Mouse (Mus musculus) embryonic stem cell, embryonic (primary cell): ENCODE measurements around the gene Sae1.

Source experiments
- CTCF ChIA-PET, 4 experiments: fragments of 300-600 bp in 2 of 4; fragments of 350-600 bp in 2 of 4; sonication (Branson Sonifier 250); formaldehyde crosslinking; loops; one replicate each; lab custom pipeline; 2022; ENCODE audit warnings: inconsistent platforms in 2 of 4; lab: Charles Lee
- POLR2A ChIA-PET, 4 experiments: fragments of 300-600 bp in 2 of 4; fragments of 350-600 bp in 2 of 4; sonication (Branson Sonifier 250); formaldehyde crosslinking; loops; one replicate each; lab custom pipeline; 2022; ENCODE audit warnings: antibody characterized with exemption in 4 of 4, inconsistent platforms in 1 of 4; lab: Charles Lee

The Sae1 gene

DNA sequence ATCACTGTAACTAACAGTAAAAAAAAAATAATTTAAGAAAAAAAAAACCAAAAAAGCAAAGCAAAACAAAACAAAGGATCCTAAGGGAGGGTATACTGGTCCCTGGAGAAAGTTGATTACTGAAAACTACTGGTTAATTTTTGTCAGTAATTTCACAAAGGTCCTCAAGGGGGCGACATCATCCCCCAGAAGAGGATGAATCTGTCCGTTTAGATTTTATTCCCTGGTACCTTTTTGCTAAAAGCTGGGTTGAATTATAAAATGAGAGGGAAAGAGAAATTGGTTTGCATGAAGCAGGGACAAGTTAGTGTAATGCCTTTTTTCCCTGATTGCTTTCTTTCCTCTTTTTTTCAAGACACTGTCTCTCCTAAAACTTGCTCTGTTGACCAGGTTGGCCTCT lies 8.3 kb upstream of the Sae1 start:
- ChIA-PET CTCF (interaction anchor here in 3 of 4 experiments (0.7 to 1.4 kb wide), 15 partner anchors 9 to 1623 kb away, joined by 3 to 12 read pairs (median 4); partner anchors contain the start of gene Tmem160 (in 1 of the 3)), POLR2A (interaction anchor here in 2 of 4 experiments (1.0 to 14.8 kb wide), 5 partner anchors 5 to 31 kb away, joined by 3 to 282 read pairs (median 124); partner anchors contain the start of genes Sae1 (in 2 of the 2) and Zc3h4 (in 1 of the 2))

GRCm38 (mm10) chr7:16392923-16393322 lies 5.3 kb upstream of the Sae1 start:
- CTCF ChIA-PET, result interaction anchor here in 3 of 4 experiments (0.6 to 1.9 kb wide), 6 partner anchors 11 to 99 kb away, joined by 3 to 9 read pairs (median 4); no protein-coding TSS in a partner anchor
- POLR2A ChIA-PET, result interaction anchor here in 3 of 4 experiments (0.6 to 14.5 kb wide), 13 partner anchors 8 to 886 kb away, joined by 3 to 124 read pairs (median 4); partner anchors contain the start of gene Zc3h4 (in 3 of the 3)

GRCm38 (mm10) chr7:16389942-16390341 lies 2.3 kb upstream of the Sae1 start:
- ChIA-PET POLR2A (interaction anchor here in 3 of 4 experiments (1.7 to 15.9 kb wide), 5 partner anchors 11 to 25 kb away, joined by 5 to 282 read pairs (median 98); partner anchors contain the start of gene Zc3h4 (in 3 of the 3)), CTCF (interaction anchor here in 1 of 4 experiments (0.7 kb wide), 1 partner anchor 95 kb away, joined by 3 read pairs; no protein-coding TSS in a partner anchor)

GRCm38 (mm10) chr7:16376505-16376904 lies 11.1 kb downstream of the Sae1 start:
- POLR2A ChIA-PET, result interaction anchor here in 3 of 4 experiments (0.6 to 16.7 kb wide), 9 partner anchors 10 to 82 kb away, joined by 3 to 282 read pairs (median 8); partner anchors contain the start of genes Sae1 (in 1 of the 3) and Zc3h4 (in 1 of the 3)
- CTCF ChIA-PET, result interaction anchor here (0.5 to 6.4 kb wide), 13 partner anchors 9 to 466 kb away, joined by 3 to 39 read pairs (median 4); partner anchors contain the start of genes Prkd2 (in 1 of the 4) and Sae1 (in 1 of the 4)

DNA sequence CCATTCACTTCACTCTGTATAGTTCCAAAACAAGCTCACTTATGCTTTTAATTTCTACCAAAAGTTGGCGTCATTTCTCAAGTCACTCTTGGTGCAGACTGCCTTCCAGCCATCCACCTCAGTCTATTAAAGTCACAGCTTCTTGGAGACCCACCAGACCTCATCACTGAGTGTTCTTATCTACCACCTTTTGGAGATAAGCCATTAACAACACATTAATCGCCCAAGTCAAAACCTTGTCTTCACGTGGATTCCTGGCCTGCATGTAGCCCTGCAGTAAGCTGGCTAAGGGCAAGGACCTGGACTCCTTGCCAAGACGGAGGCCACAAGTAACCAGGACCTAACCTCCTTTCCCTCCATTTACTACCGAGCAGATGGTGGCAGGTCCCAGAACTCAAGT lies 12.6 kb downstream of the Sae1 start:
- CTCF ChIA-PET, result interaction anchor here in 3 of 4 experiments (0.7 to 6.4 kb wide), 8 partner anchors 9 to 115 kb away, joined by 3 to 39 read pairs (median 10); no protein-coding TSS in a partner anchor
- POLR2A ChIA-PET, result interaction anchor here in 3 of 4 experiments (0.7 to 16.7 kb wide), 17 partner anchors 8 to 148 kb away, joined by 3 to 236 read pairs (median 7); partner anchors contain the start of gene Sae1 (in 2 of the 3)

DNA sequence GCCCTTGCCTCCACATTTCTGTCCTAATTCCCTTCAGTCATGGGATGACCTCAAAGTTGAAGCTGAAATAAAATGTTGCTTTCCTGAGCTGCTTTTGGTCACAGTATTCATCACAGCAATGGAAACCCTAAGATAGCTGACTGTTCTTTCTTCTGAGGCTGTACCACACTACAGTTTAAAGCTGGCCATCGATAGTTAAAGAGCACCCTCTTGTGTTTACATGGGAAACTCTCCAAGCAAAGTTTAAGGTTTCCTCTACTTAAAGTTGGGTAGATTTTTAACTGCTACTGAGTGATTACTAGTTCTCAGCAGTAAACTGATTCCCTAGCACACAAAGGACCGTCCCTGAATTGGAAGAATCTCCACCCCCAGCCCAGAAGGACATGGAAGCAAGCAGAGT lies 13.9 kb downstream of the Sae1 start:
- POLR2A ChIA-PET, result interaction anchor here in 3 of 4 experiments (0.7 to 16.7 kb wide), 22 partner anchors 7 to 326 kb away, joined by 3 to 236 read pairs (median 6); partner anchors contain the start of genes Sae1 (in 3 of the 3), Bicra (in 1 of the 3) and Zc3h4 (in 1 of the 3)
- CTCF ChIA-PET, result interaction anchor here (0.6 to 6.4 kb wide), 21 partner anchors 8 to 283 kb away, joined by 3 to 39 read pairs (median 4); no protein-coding TSS in a partner anchor

DNA sequence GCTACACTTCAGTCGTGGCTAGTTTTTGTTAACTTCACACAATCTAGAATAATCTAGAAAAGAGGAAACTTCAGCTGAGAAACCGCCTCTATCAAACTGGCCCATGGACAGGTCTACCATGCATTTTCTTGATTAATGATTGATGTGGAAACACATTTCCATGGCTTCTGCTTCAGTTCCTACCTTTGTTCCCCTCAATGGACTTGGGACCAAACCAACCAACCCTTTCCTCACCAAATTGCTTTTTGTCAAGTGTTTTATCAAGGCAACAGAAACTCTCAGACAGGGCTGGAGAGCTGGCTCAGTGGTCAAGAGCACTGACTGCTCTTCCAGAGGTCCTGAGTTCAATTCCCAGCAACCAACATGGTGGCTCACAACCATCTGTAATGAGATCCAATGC lies 17.0 kb downstream of the Sae1 start:
- ChIA-PET POLR2A (interaction anchor here in 2 of 4 experiments (0.5 to 10.5 kb wide), 4 partner anchors 11 to 187 kb away, joined by 3 to 236 read pairs (median 50); partner anchors contain the start of gene Sae1 (in 1 of the 2)), CTCF (interaction anchor here in 1 of 4 experiments (1.7 kb wide), 1 partner anchor 76 kb away, joined by 5 read pairs; no protein-coding TSS in a partner anchor)

- ChIA-PET POLR2A (interaction anchor here in 3 of 4 experiments (0.6 to 8.1 kb wide), 10 partner anchors 9 to 83 kb away, joined by 3 to 236 read pairs (median 8); partner anchors contain the start of gene Sae1 (in 2 of the 3)), CTCF (interaction anchor here in 1 of 4 experiments (0.7 kb wide), 1 partner anchor 13 kb away, joined by 3 read pairs; no protein-coding TSS in a partner anchor)
These were observed 18.8 kb downstream of the Sae1 start for GRCm38 (mm10) chr7:16368835-16369234.

- ChIA-PET POLR2A (interaction anchor here (0.6 to 8.1 kb wide), 25 partner anchors 9 to 324 kb away, joined by 3 to 236 read pairs (median 5); partner anchors contain the start of genes Sae1 (in 3 of the 4) and Zc3h4 (in 1 of the 4)), CTCF (interaction anchor here in 2 of 4 experiments (0.6 to 4.4 kb wide), 4 partner anchors 10 to 106 kb away, joined by 3 to 39 read pairs (median 7); no protein-coding TSS in a partner anchor)
These were observed 20.9 kb downstream of the Sae1 start for GRCm38 (mm10) chr7:16366669-16367068.

DNA sequence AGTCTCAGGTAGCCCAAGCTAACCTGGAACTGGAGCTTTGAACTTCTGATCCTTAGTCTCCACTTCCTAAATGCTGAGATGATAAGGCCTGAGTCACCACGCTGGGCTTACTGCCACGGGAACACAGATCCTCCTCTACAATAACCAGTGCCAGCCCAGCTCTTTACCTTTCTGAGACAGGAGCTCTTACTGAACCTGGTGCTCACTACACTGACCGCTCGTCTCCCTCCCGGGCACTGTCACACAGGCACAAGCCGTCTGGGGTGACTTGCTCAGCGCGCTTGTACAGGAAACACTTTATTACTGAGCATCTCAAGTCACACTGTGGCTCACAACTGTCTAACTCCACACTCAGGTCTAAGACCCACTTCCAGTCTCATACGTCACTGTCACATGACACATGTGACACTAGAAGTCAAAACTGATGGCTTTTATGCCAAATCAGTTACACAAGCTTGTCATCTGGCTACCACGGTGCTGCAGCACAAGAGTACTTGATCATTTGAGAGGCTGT lies 21.4 kb downstream of the Sae1 start:
- ChIA-PET CTCF (interaction anchor here in 2 of 4 experiments (0.8 to 4.4 kb wide), 5 partner anchors 8 to 71 kb away, joined by 3 to 39 read pairs (median 10); no protein-coding TSS in a partner anchor), POLR2A (interaction anchor here (0.6 to 8.1 kb wide), 39 partner anchors 8 to 318 kb away, joined by 3 to 236 read pairs (median 5); partner anchors contain the start of genes Sae1 (in 2 of the 4), Zc3h4 (in 2 of the 4), Bicra (in 1 of the 4) and Ccdc9 (in 1 of the 4))

DNA sequence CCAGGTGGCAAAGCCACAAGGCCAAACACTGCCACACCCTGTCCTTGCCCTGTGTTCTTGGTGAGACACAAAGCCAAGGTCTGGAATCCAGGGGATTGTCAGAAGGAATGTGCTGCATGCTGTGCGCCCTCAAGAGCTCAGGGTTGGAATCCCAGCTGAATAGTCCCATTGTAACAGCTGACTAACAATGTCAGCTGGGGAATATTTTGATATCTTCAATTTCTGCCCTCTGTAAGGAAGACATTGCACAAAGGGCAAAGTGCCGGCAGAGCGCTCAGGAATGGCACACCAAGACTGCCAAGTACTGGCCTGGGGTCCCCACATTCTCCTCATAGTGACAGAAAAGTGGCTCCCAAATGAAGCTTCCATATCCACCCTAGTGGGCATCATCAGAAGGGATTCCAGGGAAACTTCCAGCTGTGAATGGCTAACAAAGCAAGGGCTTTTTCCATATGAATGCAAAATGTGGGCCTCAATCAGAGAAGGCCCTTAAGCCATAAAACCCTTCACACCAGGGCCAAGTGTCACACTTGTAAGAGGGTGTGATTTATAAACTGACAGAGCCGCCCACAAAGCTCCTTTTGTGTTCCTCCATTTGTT lies 22.6 kb downstream of the Sae1 start:
- POLR2A ChIA-PET, result interaction anchor here (0.5 to 8.1 kb wide), 75 partner anchors 8 to 416 kb away, joined by 3 to 236 read pairs (median 5); partner anchors contain the start of genes Sae1 (in 3 of the 4), Ccdc9 (in 2 of the 4), Tmem160 (in 2 of the 4) and Zc3h4 (in 2 of the 4)

GRCm38 (mm10) chr7:16364319-16364718 lies 23.3 kb downstream of the Sae1 start:
- ChIA-PET CTCF (interaction anchor here in 3 of 4 experiments (0.7 to 4.4 kb wide), 9 partner anchors 10 to 70 kb away, joined by 3 to 39 read pairs (median 6); no protein-coding TSS in a partner anchor), POLR2A (interaction anchor here (0.6 to 8.1 kb wide), 42 partner anchors 8 to 433 kb away, joined by 3 to 236 read pairs (median 8); partner anchors contain the start of genes Sae1 (in 3 of the 4), Zc3h4 (in 2 of the 4), Ccdc9 (in 1 of the 4) and Inafm1 (in 1 of the 4))

More for the DNA sequence above, 22.6 kb downstream of the Sae1 start:
- CTCF ChIA-PET, result interaction anchor here (0.6 to 4.4 kb wide), 26 partner anchors 9 to 190 kb away, joined by 3 to 39 read pairs (median 4); partner anchors contain the start of gene Meis3 (in 1 of the 4)

DNA sequence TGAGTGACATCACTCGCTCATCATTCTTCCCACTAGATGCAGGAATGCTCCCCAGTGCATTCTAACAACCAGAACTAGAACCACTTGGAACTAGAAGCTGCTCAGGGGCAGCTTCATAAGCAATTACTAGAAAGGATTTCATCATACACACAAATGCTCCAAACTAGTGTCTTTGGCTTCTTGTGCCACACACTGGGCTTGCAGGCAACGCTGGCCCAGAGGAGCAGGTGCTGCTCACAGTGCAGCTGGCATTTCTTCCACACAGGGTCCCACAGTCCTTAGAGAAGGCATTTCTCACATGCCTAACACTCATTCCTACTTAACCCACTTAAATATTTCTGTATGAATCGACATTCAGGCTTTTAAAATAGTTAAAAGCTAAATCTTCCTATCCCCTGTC lies 30.0 kb downstream of the Sae1 start:
- CTCF ChIA-PET, result interaction anchor here in 2 of 4 experiments (0.6 to 1.7 kb wide), 2 partner anchors 16 to 63 kb away, joined by 3 to 4 read pairs; no protein-coding TSS in a partner anchor
- POLR2A ChIA-PET, result interaction anchor here in 3 of 4 experiments (0.5 to 4.3 kb wide), 13 partner anchors 7 to 399 kb away, joined by 3 to 23 read pairs (median 4); partner anchors contain the start of genes Ccdc9 (in 1 of the 3) and Sae1 (in 1 of the 3)

DNA sequence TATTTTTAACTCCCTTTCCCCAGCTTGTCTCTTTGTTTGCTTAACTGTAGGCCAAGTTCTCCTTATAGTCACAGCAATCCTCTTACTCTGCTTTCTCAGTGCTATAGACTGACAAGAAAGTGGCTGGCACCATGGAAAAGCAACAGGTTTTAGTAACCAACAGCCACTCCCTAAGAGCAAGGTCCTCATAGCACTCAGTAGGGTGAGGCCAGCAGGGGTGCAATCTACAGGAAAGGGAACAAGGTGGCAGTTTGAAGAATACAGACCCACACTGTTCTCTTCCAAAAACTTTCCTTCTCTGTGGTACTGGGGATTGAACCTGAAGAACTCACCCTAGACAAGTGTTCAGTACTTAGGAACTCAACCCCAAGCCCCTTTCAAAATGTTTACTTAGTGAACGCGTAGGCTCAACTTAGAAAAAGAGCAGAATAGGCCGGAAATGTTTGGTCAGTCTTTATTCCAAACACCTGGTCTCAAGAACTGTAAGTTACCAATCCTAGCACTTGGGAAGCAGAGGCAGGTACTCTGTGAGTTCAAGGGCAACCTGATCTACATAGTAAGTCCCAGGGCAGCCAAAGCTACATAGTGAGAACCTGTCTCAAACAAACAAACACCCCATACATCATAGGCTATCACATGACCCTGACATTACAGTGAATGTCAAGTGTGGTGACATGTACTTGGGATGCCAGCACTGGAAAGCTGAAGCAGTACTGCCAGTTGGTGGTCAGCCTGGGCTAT lies 31.6 kb downstream of the Sae1 start:
- ChIA-PET CTCF (interaction anchor here in 2 of 4 experiments (1.2 to 2.0 kb wide), 4 partner anchors 18 to 30 kb away, joined by 3 to 6 read pairs (median 4); no protein-coding TSS in a partner anchor), POLR2A (interaction anchor here in 3 of 4 experiments (0.6 to 4.3 kb wide), 19 partner anchors 8 to 408 kb away, joined by 3 to 38 read pairs (median 4); partner anchors contain the start of genes Arhgap35 (in 1 of the 3) and Zc3h4 (in 1 of the 3))

- CTCF ChIA-PET, result interaction anchor here in 1 of 4 experiments (1.3 kb wide), 1 partner anchor 24 kb away, joined by 4 read pairs; no protein-coding TSS in a partner anchor
- POLR2A ChIA-PET, result interaction anchor here in 3 of 4 experiments (0.8 to 4.4 kb wide), 8 partner anchors 8 to 55 kb away, joined by 3 to 22 read pairs (median 4); partner anchors contain the start of gene Sae1 (in 1 of the 3)
These were observed 37.6 kb downstream of the Sae1 start for GRCm38 (mm10) chr7:16349999-16350398.

GRCm38 (mm10) chr7:16345297-16345696 lies 42.3 kb downstream of the Sae1 start:
- POLR2A ChIA-PET, result interaction anchor here in 2 of 4 experiments (1.1 to 1.7 kb wide), 3 partner anchors 11 to 28 kb away, joined by 3 to 7 read pairs (median 4); no protein-coding TSS in a partner anchor

More at GRCm38 (mm10) chr7:16345297-16345696, 42.3 kb downstream of the Sae1 start:
- CTCF ChIA-PET, result no interaction called here
